Mouse (Mus musculus) bone marrow macrophage, adult 2 months (primary cell): ENCODE measurements around the gene Rab21. TPM values are rescaled to one million over a fixed set of nuclear protein-coding genes. Genes with fewer than 3 reads are reported as not detected.

Experiments used
- H3K27ac ChIP-seq: 2 replicates; pipeline ENCODE4 v1.5.1; 2012; ENCODE audit warnings: low read depth, low read length; ENCODE audit not compliant: insufficient read depth
- H3K4me1 ChIP-seq: 2 replicates; pipeline ENCODE4 v1.6.1; 2012; ENCODE audit warnings: low read length; ENCODE audit not compliant: control insufficient read depth, insufficient read depth
- H3K4me3 ChIP-seq: 2 replicates; pipeline ENCODE4 v1.5.1; 2012; ENCODE audit warnings: mild to moderate bottlenecking, low read length, moderate library complexity; ENCODE audit not compliant: insufficient read depth
- CTCF ChIP-seq: IDR thresholded peaks from 2 replicates; pipeline ENCODE4 v1.5.1; 2012; ENCODE audit warnings: low read depth, mild to moderate bottlenecking, low read length, moderate library complexity
- POLR2A ChIP-seq: IDR thresholded peaks from 2 replicates; pipeline ENCODE4 v1.6.1; 2012; ENCODE audit warnings: mild to moderate bottlenecking, low read depth, low read length, borderline replicate concordance
- polyA plus RNA-seq: library from polyadenylated mRNA; stranded (reverse); fragments of >200 nt; gene quantifications from 2 replicates; pipeline ENCODE4 v1.2.4, GENCODE M21; 2012; ENCODE audit not compliant: missing spikeins, insufficient read depth, insufficient read length

Rab21 gene
- polyA plus RNA-seq, 1 experiment = 59.1 TPM

GRCm38 (mm10) chr10:115290671-115291070 is 24.7 kb downstream of the Rab21 start:
- H3K4me1 ChIP-seq = no peaks in the 10 kb centered on the region
- H3K4me3 ChIP-seq = no peak overlapping the region
- no peak for TF ChIP-seq CTCF
- TF ChIP-seq POLR2A = no peak
- H3K27ac ChIP-seq = no peak overlapping the region

- no peaks in the 10 kb centered on the region for H3K4me1 ChIP-seq
- H3K27ac ChIP-seq = no peak overlapping the region
- TF ChIP-seq POLR2A (no peak), CTCF (no peak)
- H3K4me3 ChIP-seq = no peak overlapping the region
Observed at GRCm38 (mm10) chr10:115288856-115289255, 26.5 kb downstream of the Rab21 start.

GRCm38 (mm10) chr10:115284170-115284569 is 31.2 kb downstream of the Rab21 start:
- Histone ChIP-seq H3K27ac (no peak overlapping the region), H3K4me3 (no peak overlapping the region), H3K4me1 (no peaks in the 10 kb centered on the region)
- TF ChIP-seq CTCF (no peak), POLR2A (no peak)

GRCm38 (mm10) chr10:115281381-115281780 is 34.0 kb downstream of the Rab21 start:
- no peaks in the 10 kb centered on the region for H3K4me1 ChIP-seq
- no peak overlapping the region for H3K4me3 ChIP-seq
- TF ChIP-seq CTCF = no peak
- no peak for TF ChIP-seq POLR2A
- H3K27ac ChIP-seq = no peak overlapping the region

GRCm38 (mm10) chr10:115271649-115272048 is 43.7 kb downstream of the Rab21 start:
- Histone ChIP-seq H3K4me1 (no peaks in the 10 kb centered on the region), H3K4me3 (no peak overlapping the region), H3K27ac (no peak overlapping the region)
- no peak for TF ChIP-seq POLR2A
- no peak for TF ChIP-seq CTCF

GRCm38 (mm10) chr10:115270612-115271390 is 44.6 kb downstream of the Rab21 start:
- TF ChIP-seq POLR2A (no peak), CTCF (no peak)
- Histone ChIP-seq H3K27ac (no peak overlapping the region), H3K4me3 (no peak overlapping the region), H3K4me1 (no peaks in the 10 kb centered on the region)

- H3K4me1 ChIP-seq = peaks cover 3% of the 10 kb centered on the region; the same call in 1 of the 2 replicates
Observed at GRCm38 (mm10) chr10:115262926-115263562, 52.4 kb downstream of the Rab21 start.

GRCm38 (mm10) chr10:115262261-115262660 is 53.1 kb downstream of the Rab21 start:
- Histone ChIP-seq H3K27ac (no peak overlapping the region), H3K4me3 (no peak overlapping the region), H3K4me1 (peaks cover 3% of the 10 kb centered on the region; the same call in 1 of the 2 replicates)
- TF ChIP-seq CTCF (no peak), POLR2A (no peak)

More at GRCm38 (mm10) chr10:115262926-115263562, 52.4 kb downstream of the Rab21 start:
- no peak overlapping the region for H3K27ac ChIP-seq
- TF ChIP-seq POLR2A (no peak), CTCF (no peak)
- H3K4me3 ChIP-seq = no peak overlapping the region

GRCm38 (mm10) chr10:115261428-115261827 is 54.0 kb downstream of the Rab21 start:
- TF ChIP-seq CTCF = no peak
- no peak for TF ChIP-seq POLR2A
- H3K4me3 ChIP-seq = no peak overlapping the region
- H3K27ac ChIP-seq = no peak overlapping the region
- peaks cover 3% of the 10 kb centered on the region; the same call in 1 of the 2 replicates for H3K4me1 ChIP-seq

- no peak overlapping the region for H3K27ac ChIP-seq
- no peak overlapping the region for H3K4me3 ChIP-seq
- TF ChIP-seq CTCF (no peak), POLR2A (no peak)
- H3K4me1 ChIP-seq = peaks cover 7% of the 10 kb centered on the region
Observed at GRCm38 (mm10) chr10:115256162-115256561, 59.2 kb downstream of the Rab21 start.
